ENCODE assay signal across 8 mouse cellular contexts in genomic region chr4:141053568-141054161, GRCm38 (mm10). TPM values are rescaled to one million over a fixed set of nuclear protein-coding genes. Genes with fewer than 3 reads are reported as not detected.
DNase-seq lines count a peak whose midpoint lies in the region; ATAC-seq and TF ChIP-seq lines count a peak whose summit lies in the region.

No protein-coding gene starts in this region.

- H3K36me3 ChIP-seq in ES-E14 (ENCODE audit: control insufficient read depth, insufficient read depth, low read length, poor library complexity, severe bottlenecking), result peaks cover 13% of the 10 kb centered on the region; the same call in 1 of the 2 replicates
- no peaks in the 10 kb centered on the region for H3K36me3 ChIP-seq in midbrain, embryonic 15.5 days (replicated peaks)
- H3K36me3 ChIP-seq in thymus, adult 2 months (ENCODE audit: control insufficient read depth, insufficient read depth, low read length), result no peaks in the 10 kb centered on the region

- TF ChIP-seq CTCF in thymus, adult 2 months (IDR thresholded peaks at IDR 0.05; ENCODE audit: borderline replicate concordance, control insufficient read depth, extremely low read depth, insufficient read depth, low read length, poor library complexity), result no peak

- no peaks in the 10 kb centered on the region for H3K9me3 ChIP-seq in ES-E14 (ENCODE audit: control insufficient read depth, insufficient read depth, low read depth, low read length)
- H3K9me3 ChIP-seq in midbrain, embryonic 15.5 days, result no peaks in the 10 kb centered on the region

- H3K27me3 ChIP-seq in midbrain, embryonic 15.5 days (replicated peaks), result no peaks in the 10 kb centered on the region
- no peaks in the 10 kb centered on the region for H3K27me3 ChIP-seq in thymus, adult 2 months (ENCODE audit: control insufficient read depth, insufficient read depth, low read length)

- H3K27ac ChIP-seq in ES-E14 (ENCODE audit: insufficient read depth, low read depth, low read length, poor library complexity, severe bottlenecking), result peak overlapping the region; percentile 22; the same call in 1 of the 2 replicates
- peak overlapping the region; percentile 79 for H3K27ac ChIP-seq in midbrain, embryonic 15.5 days
- no peak overlapping the region for H3K27ac ChIP-seq in thymus, adult 2 months (ENCODE audit: control insufficient read depth, insufficient read depth, low read length)

- peak; percentile 59 for ATAC-seq in midbrain, embryonic 15.5 days (replicated peaks)

- WGBS in midbrain, embryonic 15.5 days, result 2% methylated on average over 17 of the region's 17 CpGs
- 93% methylated on average over 17 of the region's 17 CpGs for WGBS in thymus, adult 2 months

- in situ Hi-C loops in ES-E14 (cut with MboI; ENCODE audit: low sequenced_read_pairs in 2 of 2, unreplicated experiment in 2 of 2), result no loop called here

- H3K9ac ChIP-seq in ES-E14 (ENCODE audit: insufficient read depth, low read depth, low read length, poor library complexity, severe bottlenecking), result peak overlapping the region; percentile 62
- peak overlapping the region; percentile 1; the same call in 1 of the 2 replicates for H3K9ac ChIP-seq in midbrain, embryonic 15.5 days

- TF ChIP-seq POLR2A in thymus, adult 2 months (IDR thresholded peaks at IDR 0.05; ENCODE audit: control insufficient read depth, extremely low read depth, insufficient read depth, low read length, poor library complexity), result no peak

- peaks cover 0 to 15% of the 10 kb centered on the region in 2 experiments; a peak in 2 of 4 replicates for H3K4me1 ChIP-seq in ES-E14 (ENCODE audit: control insufficient read depth in 2 of 2, insufficient read depth in 2 of 2, low read length in 2 of 2, poor library complexity in 1 of 2)
- peaks cover 52% of the 10 kb centered on the region for H3K4me1 ChIP-seq in midbrain, embryonic 15.5 days
- no peaks in the 10 kb centered on the region for H3K4me1 ChIP-seq in thymus, adult 2 months (replicated peaks; ENCODE audit: control insufficient read depth, insufficient read depth, low read length)

- DNase-seq in ES-E14 (ENCODE audit: low read depth, low spot score), result no peak
- peak; percentile 81 for DNase-seq in cerebellum, adult 9-10 months
- DNase-seq in frontal cortex, postnatal 25 days (ENCODE audit: low spot score in 2 of 2), result peak; percentile 58 to 59
- DNase-seq in layer of hippocampus, adult 18-20 months (ENCODE audit: low spot score in 2 of 2), result peak; percentile 72 to 85
- DNase-seq in thymus, adult 2 months, result no peak
- DNase-seq in heart, postnatal 4 days, result no peak
- DNase-seq in spleen, adult 18-20 months, result no peak

- peak overlapping the region; percentile 36 to 43; a peak in 3 of 4 replicates for H3K4me3 ChIP-seq in ES-E14 (ENCODE audit: insufficient read depth in 1 of 2, low read depth in 1 of 2, low read length in 2 of 2, poor library complexity in 1 of 2, severe bottlenecking in 1 of 2)
- peak overlapping the region; percentile 16 for H3K4me3 ChIP-seq in midbrain, embryonic 15.5 days
- no peak overlapping the region for H3K4me3 ChIP-seq in thymus, adult 2 months (ENCODE audit: control insufficient read depth, insufficient read depth, low read length)

- H3K4me2 ChIP-seq in midbrain, embryonic 15.5 days, result peak overlapping the region; percentile 43

TF ChIP-seq in ES-E14, 5 proteins besides CTCF, POLR2A, EP300 and RAD21:
- TF ChIP-seq HCFC1 (IDR thresholded peaks at IDR 0.05; ENCODE audit: borderline replicate concordance, insufficient read depth, low read length) (no peak), MAFK (IDR thresholded peaks at IDR 0.05; ENCODE audit: insufficient read depth, low read depth, low read length) (no peak), ZC3H11A (IDR thresholded peaks at IDR 0.05; ENCODE audit: borderline replicate concordance, low read depth, low read length) (no peak), CHD2 (IDR thresholded peaks at IDR 0.05; ENCODE audit: low read depth, low read length) (no peak)

RNA-seq across cellular contexts. Expression of gene Crocc, which starts 6.7 kb away (rescaled TPM):
- 15.2 and 33.2 TPM in 2 replicates for total RNA-seq in ES-E14 (2012; rRNA removed)
- 10 to 100 TPM; 54.5 to 67.0 TPM for total RNA-seq in layer of hippocampus, adult 18-20 months (2021)
- polyA plus RNA-seq in midbrain, embryonic 15.5 days (2015; fragmentation: Nextera tagmentation; extraction: Ambion mirVana), result 7.0 and 8.9 TPM in 2 replicates
- polyA plus RNA-seq in thymus, adult 2 months (2012; rRNA removed), result 12.9 and 17.6 TPM in 2 replicates
- 1 to 10 TPM; 8.2 to 8.3 TPM for total RNA-seq in heart, postnatal 4 days (2021)

RNA-seq across cellular contexts. Expression of gene Necap2, which starts 24.5 kb away (rescaled TPM):
- 28.3 and 36.3 TPM in 2 replicates for total RNA-seq in ES-E14 (2012; rRNA removed)
- 10 to 100 TPM; 36.6 to 42.8 TPM for total RNA-seq in layer of hippocampus, adult 18-20 months (2021)
- 55.9 and 56.0 TPM in 2 replicates for polyA plus RNA-seq in midbrain, embryonic 15.5 days (2015; fragmentation: Nextera tagmentation; extraction: Ambion mirVana)
- polyA plus RNA-seq in thymus, adult 2 months (2012; rRNA removed), result 105 and 111 TPM in 2 replicates
- 10 to 100 TPM; 33.7 to 35.8 TPM for total RNA-seq in heart, postnatal 4 days (2021)

RNA-seq across cellular contexts. Expression of gene Spata21, which starts 34.5 kb away (rescaled TPM):
- total RNA-seq in ES-E14 (2012; rRNA removed), result 0.21 and 0.27 TPM in 2 replicates
- under 1 TPM in 1 of 2 experiments, not detected in 1; 0.35 TPM for total RNA-seq in layer of hippocampus, adult 18-20 months (2021)
- polyA plus RNA-seq in midbrain, embryonic 15.5 days (2015; fragmentation: Nextera tagmentation; extraction: Ambion mirVana), result 0.27 and 0.87 TPM in 2 replicates
- 0.08 and 0.23 TPM in 2 replicates for polyA plus RNA-seq in thymus, adult 2 months (2012; rRNA removed)
- not detected for total RNA-seq in heart, postnatal 4 days (2021)

RNA-seq across cellular contexts. Expression of gene Mfap2, which starts 43.4 kb away (rescaled TPM):
- total RNA-seq in ES-E14 (2012; rRNA removed), result 1.4 and 1.5 TPM in 2 replicates
- total RNA-seq in layer of hippocampus, adult 18-20 months (2021), result 1 to 10 TPM; 3.4 to 4.5 TPM
- polyA plus RNA-seq in midbrain, embryonic 15.5 days (2015; fragmentation: Nextera tagmentation; extraction: Ambion mirVana), result 153 and 181 TPM in 2 replicates
- 6.1 and 7.0 TPM in 2 replicates for polyA plus RNA-seq in thymus, adult 2 months (2012; rRNA removed)
- 10 to 100 TPM; 63.0 to 65.1 TPM for total RNA-seq in heart, postnatal 4 days (2021)

Comparison
In these comparisons a context has a peak if more than half of its experiments do, and no peak if none do; other contexts are left out.
1. DNase-seq: peak in cerebellum, adult 9-10 months (single experiment), frontal cortex, postnatal 25 days (2 of 2) and layer of hippocampus, adult 18-20 months (2 of 2); none in ES-E14 (single experiment), thymus, adult 2 months (single experiment), heart, postnatal 4 days (single experiment) and spleen, adult 18-20 months (0 of 2).